Mouse (Mus musculus) forebrain, postnatal 0 days (tissue): Measurements from ENCODE around the gene Dcun1d1. TPM values are rescaled to one million over a fixed set of nuclear protein-coding genes. Genes with fewer than 3 reads are reported as not detected.

Experiments
- ATAC-seq: fragments of 200-750 bp; cut with Nextera tagmentation; 2 replicates; pipeline ENCODE4 v1.8.0; 2017; ENCODE audit warnings: mild to moderate bottlenecking, moderate library complexity
- DNase-seq: peaks from one replicate; pipeline ENCODE4 v3.0.0-alpha.2; 2015
- H3K27ac ChIP-seq: fragments of 300-500 bp; sonication (generic); 2 replicates; pipeline ENCODE4 v1.5.1; 2014; ENCODE audit warnings: low read depth, mild to moderate bottlenecking, antibody characterized with exemption, low read length, moderate library complexity, mixed read lengths
- H3K27me3 ChIP-seq: fragments of 300-500 bp; sonication (generic); 2 replicates; pipeline ENCODE4 v1.6.1; 2014; ENCODE audit warnings: mild to moderate bottlenecking, low read length, mixed read lengths; ENCODE audit not compliant: insufficient read depth
- H3K36me3 ChIP-seq: fragments of 300-500 bp; sonication (generic); 2 replicates; pipeline ENCODE4 v1.6.1; 2014; ENCODE audit warnings: mild to moderate bottlenecking, moderate library complexity; ENCODE audit not compliant: insufficient read depth
- H3K4me1 ChIP-seq: fragments of 300-500 bp; sonication (generic); 2 replicates; pipeline ENCODE4 v1.6.1; 2014; ENCODE audit warnings: antibody characterized with exemption; ENCODE audit not compliant: insufficient read depth
- H3K4me2 ChIP-seq: fragments of 300-500 bp; sonication (generic); 2 replicates; pipeline ENCODE4 v1.6.1; 2014; ENCODE audit warnings: low read depth, mild to moderate bottlenecking, moderate library complexity
- H3K4me3 ChIP-seq: fragments of 300-500 bp; sonication (generic); 2 replicates; pipeline ENCODE4 v1.5.1; 2014; ENCODE audit warnings: low read depth, low read length, mixed read lengths
- H3K9ac ChIP-seq: fragments of 300-500 bp; sonication (generic); 2 replicates; pipeline ENCODE4 v1.6.1; 2014; ENCODE audit warnings: mild to moderate bottlenecking
- H3K9me3 ChIP-seq: fragments of 300-500 bp; sonication (generic); 2 replicates; pipeline ENCODE4 v1.6.1; 2016; ENCODE audit warnings: low read length
- CTCF ChIP-seq: sonication (generic); IDR thresholded peaks from 2 replicates; pipeline ENCODE4 v1.5.1; 2016; ENCODE audit warnings: antibody characterized with exemption, control low read depth, low read depth
- WGBS: fragments of 180-500 bp; shearing (Covaris S2); extraction: QIAGEN DNeasy Blood & Tissue Kit; methylation state at CpG from one replicate; pipeline ENCODE4 v1.1.7; 2014; 5-methylcytosine and 5-hydroxymethylcytosine counted together
- polyA plus RNA-seq: library from polyadenylated mRNA; unstranded; fragments of >200 nt; fragmentation: Nextera tagmentation; extraction: Ambion mirVana; gene quantifications from 2 replicates; pipeline ENCODE4 v1.2.1, GENCODE M21; 2015
- total RNA-seq: library from RNA; depleted of rRNA; stranded (reverse); fragments of >200 nt; gene quantifications from 2 replicates; pipeline ENCODE4 v1.2.3, GENCODE M21; 2014; rRNA removed

The Dcun1d1 gene
- total RNA-seq = 74.1 and 82.8 TPM in 2 replicates
- polyA plus RNA-seq = 102 and 125 TPM in 2 replicates

- no peaks in the 10 kb centered on the region for H3K27me3 ChIP-seq
- no peak for ATAC-seq
- 96% methylated on average over 6 of the region's 6 CpGs for WGBS
- H3K4me3 ChIP-seq = no peak within 1 kb of the TSS
- no peak for TF ChIP-seq CTCF
- no peaks in the 10 kb centered on the region; the same call in 1 of the 2 replicates for H3K36me3 ChIP-seq
- no peak within 1 kb of the TSS for H3K9ac ChIP-seq
- no peaks in the 10 kb centered on the region for H3K9me3 ChIP-seq
- no peaks in the 10 kb centered on the region for H3K4me1 ChIP-seq
- H3K27ac ChIP-seq = no peak within 1 kb of the TSS
- H3K4me2 ChIP-seq = no peak within 1 kb of the TSS
- DNase-seq = no peak
Measured at GRCm38 (mm10) chr3:35937345-35937744, at the start of gene Dcun1d1. TSS of gene Dcun1d1 (minus strand) at chr3:35937445.

GRCm38 (mm10) chr3:35986266-35986665 lies 49.0 kb upstream of the Dcun1d1 start:
- Histone ChIP-seq H3K36me3 (peaks cover 60% of the 10 kb centered on the region), H3K27ac (no peak overlapping the region), H3K27me3 (no peaks in the 10 kb centered on the region), H3K4me3 (no peak overlapping the region), H3K9ac (no peak overlapping the region), H3K4me2 (no peak overlapping the region), H3K9me3 (no peaks in the 10 kb centered on the region), H3K4me1 (no peaks in the 10 kb centered on the region)
- 94% methylated on average over 6 of the region's 6 CpGs for WGBS
- DNase-seq (no peak), ATAC-seq (no peak)
- no peak for TF ChIP-seq CTCF

GRCm38 (mm10) chr3:35973551-35973950 lies 36.3 kb upstream of the Dcun1d1 start:
- peak; percentile 58; the same call in 1 of the 2 replicates for ATAC-seq

GRCm38 (mm10) chr3:35972985-35973384 lies 35.7 kb upstream of the Dcun1d1 start:
- ATAC-seq (peak; percentile 82), DNase-seq (peak; percentile 33)
- 81% methylated on average over 4 of the region's 4 CpGs for WGBS
- H3K27ac ChIP-seq = no peak overlapping the region
- H3K36me3 ChIP-seq = peaks cover 44% of the 10 kb centered on the region
- H3K4me1 ChIP-seq = no peaks in the 10 kb centered on the region
- no peaks in the 10 kb centered on the region for H3K9me3 ChIP-seq
- H3K27me3 ChIP-seq = no peaks in the 10 kb centered on the region
- no peak overlapping the region for H3K4me3 ChIP-seq
- TF ChIP-seq CTCF = peak; percentile 69
- H3K4me2 ChIP-seq = no peak overlapping the region
- H3K9ac ChIP-seq = no peak overlapping the region

More at GRCm38 (mm10) chr3:35973551-35973950, 36.3 kb upstream of the Dcun1d1 start:
- no peak overlapping the region for H3K4me3 ChIP-seq
- H3K27me3 ChIP-seq = no peaks in the 10 kb centered on the region
- no peaks in the 10 kb centered on the region for H3K4me1 ChIP-seq
- peaks cover 44% of the 10 kb centered on the region for H3K36me3 ChIP-seq
- TF ChIP-seq CTCF = peak; percentile 66
- 74% methylated on average over 7 of the region's 7 CpGs for WGBS
- H3K9ac ChIP-seq = no peak overlapping the region
- no peaks in the 10 kb centered on the region for H3K9me3 ChIP-seq
- no peak overlapping the region for H3K27ac ChIP-seq
- H3K4me2 ChIP-seq = no peak overlapping the region
- DNase-seq = peak; percentile 39

GRCm38 (mm10) chr3:35971149-35971548 lies 33.9 kb upstream of the Dcun1d1 start:
- no peak overlapping the region for H3K4me3 ChIP-seq
- no peaks in the 10 kb centered on the region for H3K27me3 ChIP-seq
- no peak overlapping the region for H3K4me2 ChIP-seq
- no peak for TF ChIP-seq CTCF
- DNase-seq = no peak
- no peak overlapping the region for H3K27ac ChIP-seq
- no peak overlapping the region for H3K9ac ChIP-seq
- no peaks in the 10 kb centered on the region for H3K9me3 ChIP-seq
- WGBS = 88% methylated on average over 12 of the region's 12 CpGs
- ATAC-seq = no peak
- no peaks in the 10 kb centered on the region for H3K4me1 ChIP-seq
- peaks cover 35% of the 10 kb centered on the region for H3K36me3 ChIP-seq

- ATAC-seq = no peak
- 87% methylated on average over 4 of the region's 4 CpGs for WGBS
- H3K27me3 ChIP-seq = no peaks in the 10 kb centered on the region
- no peak overlapping the region for H3K4me3 ChIP-seq
- TF ChIP-seq CTCF = no peak
- no peak overlapping the region for H3K4me2 ChIP-seq
- no peak for DNase-seq
- no peaks in the 10 kb centered on the region for H3K4me1 ChIP-seq
- H3K9ac ChIP-seq = no peak overlapping the region
- no peak overlapping the region for H3K27ac ChIP-seq
- peaks cover 35% of the 10 kb centered on the region for H3K36me3 ChIP-seq
- no peaks in the 10 kb centered on the region for H3K9me3 ChIP-seq
Measured at GRCm38 (mm10) chr3:35970441-35970840, 33.2 kb upstream of the Dcun1d1 start.

GRCm38 (mm10) chr3:35967366-35967921 lies 30.2 kb upstream of the Dcun1d1 start:
- peaks cover 33% of the 10 kb centered on the region for H3K36me3 ChIP-seq
- no peak overlapping the region for H3K9ac ChIP-seq
- no peak for ATAC-seq
- H3K4me1 ChIP-seq = no peaks in the 10 kb centered on the region
- WGBS = 95% methylated on average over 8 of the region's 8 CpGs
- H3K27me3 ChIP-seq = no peaks in the 10 kb centered on the region
- no peak for TF ChIP-seq CTCF
- H3K4me3 ChIP-seq = no peak overlapping the region
- no peak for DNase-seq
- H3K9me3 ChIP-seq = no peaks in the 10 kb centered on the region
- H3K4me2 ChIP-seq = no peak overlapping the region
- no peak overlapping the region for H3K27ac ChIP-seq
